Mouse (Mus musculus) B cell, adult 2 months (primary cell): ENCODE data around the gene Fam126a.

Experiments used
- DNase-seq, 2 experiments: peaks; one replicate each; pipeline ENCODE4 v3.0.0; 2022

Gene Fam126a

GRCm38 (mm10) chr5:23990001-23990400 lies 40.5 kb downstream of the Fam126a start:
- DNase-seq = no peak

- DNase-seq = no peak
Measured at GRCm38 (mm10) chr5:23987792-23988191, 42.7 kb downstream of the Fam126a start.

GRCm38 (mm10) chr5:23982081-23982480 lies 48.4 kb downstream of the Fam126a start:
- DNase-seq = no peak

GRCm38 (mm10) chr5:23978516-23978915 lies 52.0 kb downstream of the Fam126a start:
- DNase-seq = no peak

GRCm38 (mm10) chr5:23974994-23975575 lies 55.4 kb downstream of the Fam126a start:
- DNase-seq = no peak

GRCm38 (mm10) chr5:23967705-23968104 lies 62.8 kb downstream of the Fam126a start:
- DNase-seq = no peak

- DNase-seq = no peak
Measured at GRCm38 (mm10) chr5:23964599-23965165, 65.8 kb downstream of the Fam126a start.

GRCm38 (mm10) chr5:23953047-23953446 lies 77.4 kb downstream of the Fam126a start:
- no peak for DNase-seq

- no peak for DNase-seq
Measured at GRCm38 (mm10) chr5:23948071-23948470, 82.4 kb downstream of the Fam126a start.

- DNase-seq = no peak
Measured at GRCm38 (mm10) chr5:23945056-23945455, 85.4 kb downstream of the Fam126a start.

GRCm38 (mm10) chr5:23943534-23943933 lies 87.0 kb downstream of the Fam126a start:
- no peak for DNase-seq

- DNase-seq = no peak
Measured at GRCm38 (mm10) chr5:23923481-23924165, 106.9 kb downstream of the Fam126a start.

- no peak for DNase-seq
Measured at GRCm38 (mm10) chr5:23922516-23923291, 107.8 kb downstream of the Fam126a start.

- no peak for DNase-seq
Measured at GRCm38 (mm10) chr5:23921316-23921715, 109.2 kb downstream of the Fam126a start.

- no peak for DNase-seq
Measured at GRCm38 (mm10) chr5:23919892-23920731, 110.4 kb downstream of the Fam126a start.

GRCm38 (mm10) chr5:23917301-23917700 lies 113.2 kb downstream of the Fam126a start:
- no peak for DNase-seq

GRCm38 (mm10) chr5:23911556-23911955 lies 118.9 kb downstream of the Fam126a start:
- DNase-seq = no peak

GRCm38 (mm10) chr5:23909256-23909655 lies 121.2 kb downstream of the Fam126a start:
- no peak for DNase-seq

- no peak for DNase-seq
Measured at GRCm38 (mm10) chr5:23908486-23909090, 121.9 kb downstream of the Fam126a start.

GRCm38 (mm10) chr5:23902221-23902620 lies 128.3 kb downstream of the Fam126a start:
- DNase-seq = no peak

GRCm38 (mm10) chr5:23900190-23900589 lies 130.3 kb downstream of the Fam126a start:
- DNase-seq = no peak
